Mouse (Mus musculus) adrenal gland, adult 2 months (tissue): ENCODE measurements around the gene Sult2a2. TPM values are rescaled to one million over a fixed set of nuclear protein-coding genes. Genes with fewer than 3 reads are reported as not detected.
"Not testable (repeated sequence)": the region's sequence is repeated elsewhere in the genome, so short reads cannot be mapped to it uniquely, and the experiment has no call there.

ENCODE experiments used
- DNase-seq: peaks from one replicate; pipeline ENCODE4 v3.0.0; 2021
- long read RNA-seq: library from polyadenylated mRNA; stranded (forward); transcript quantifications from one replicate; pipeline ENCODE4 v2.0.0, GENCODE M21; 2021
- polyA plus RNA-seq: library from polyadenylated mRNA; depleted of rRNA; stranded (reverse); fragments of >200 nt; gene quantifications from 2 replicates; pipeline ENCODE4 v1.2.3, GENCODE M21; 2012; rRNA removed
- total RNA-seq, 2 experiments: library from RNA; stranded (reverse); gene quantifications; 2 replicates each; pipeline ENCODE4 v1.2.3; 2021

Sult2a2 gene
- total RNA-seq (not detected), polyA plus RNA-seq (not detected in 2 replicates)
- long read RNA-seq: 0 reads

DNA sequence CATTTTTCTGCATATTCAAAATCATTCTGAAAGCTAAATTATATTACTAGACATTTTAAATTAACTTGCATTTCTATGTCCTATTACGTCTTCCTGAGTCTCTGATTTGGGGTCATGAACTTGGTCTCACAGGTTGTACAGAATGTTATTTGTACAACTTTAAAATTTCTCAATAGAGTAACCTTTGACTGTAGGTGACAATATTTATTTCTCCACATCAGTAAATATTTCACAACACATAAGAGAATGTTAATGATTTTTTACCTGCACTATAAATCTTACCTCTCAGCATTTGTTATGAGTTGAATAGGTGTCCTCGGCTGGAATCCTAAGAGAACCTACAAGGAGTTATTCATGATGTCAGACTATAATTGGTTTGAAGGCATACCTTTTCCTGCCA, at the start of gene Sult2a2:
Sult2a2 (plus strand) TSS at position 301 of the 400 bp plus-strand sequence.
- not testable (repeated sequence) for DNase-seq

GRCm38 (mm10) chr7:13813913-13814312, 80.6 kb downstream of the Sult2a2 start:
- no peak for DNase-seq

Other genes with a start within 250 kb of the Sult2a2 start
- not detected for gene Bsph2, start 162.4 kb upstream of the Sult2a2 start, total RNA-seq
- not detected in 2 replicates for gene Bsph2, start 162.4 kb upstream of the Sult2a2 start, polyA plus RNA-seq
- not detected for gene Sult2a5, start 109.5 kb upstream of the Sult2a2 start, total RNA-seq
- gene Sult2a5, start 109.5 kb upstream of the Sult2a2 start, polyA plus RNA-seq: not detected in 2 replicates
- under 1 TPM in 1 of 2 experiments, not detected in 1; 0.75 TPM for gene Sult2a1, start 103.9 kb downstream of the Sult2a2 start, total RNA-seq
- gene Sult2a1, start 103.9 kb downstream of the Sult2a2 start, polyA plus RNA-seq: not detected in 2 replicates